Mouse (Mus musculus) heart, adult 2 months (tissue): Measurements from ENCODE around the gene Xpot. TPM values are rescaled to one million over a fixed set of nuclear protein-coding genes. Genes with fewer than 3 reads are reported as not detected.

ENCODE experiments used
- DNase-seq, 2 experiments: peaks; one replicate each; pipeline ENCODE4 v3.0.0; 2021
- H3K27ac ChIP-seq: fragments of 200-600 bp; 2 replicates; pipeline ENCODE4 v1.8.1; 2022
- H3K27me3 ChIP-seq: fragments of 200-500 bp; 2 replicates; pipeline ENCODE4 v1.6.1; 2012; ENCODE audit warnings: mild to moderate bottlenecking, low read length, inconsistent platforms, mixed read lengths; ENCODE audit not compliant: control insufficient read depth, insufficient read depth
- H3K36me3 ChIP-seq: fragments of 200-500 bp; 2 replicates; pipeline ENCODE4 v1.6.1; 2012; ENCODE audit warnings: low read length, inconsistent platforms; ENCODE audit not compliant: control insufficient read depth, insufficient read depth
- H3K4me1 ChIP-seq: fragments of 200-500 bp; 2 replicates; pipeline ENCODE4 v1.6.1; 2011; ENCODE audit warnings: low read length; ENCODE audit not compliant: control insufficient read depth, insufficient read depth
- H3K4me3 ChIP-seq: fragments of 200-600 bp; 2 replicates; pipeline ENCODE4 v1.8.1; 2022
- H3K79me2 ChIP-seq: fragments of 200-500 bp; replicated peaks from 2 replicates; pipeline ENCODE4 v1.6.1; 2012; ENCODE audit warnings: mild to moderate bottlenecking, inconsistent platforms, low read length, moderate library complexity, mixed read lengths; ENCODE audit not compliant: control insufficient read depth, insufficient read depth
- H3K9ac ChIP-seq: fragments of 200-500 bp; 2 replicates; pipeline ENCODE4 v1.6.1; 2012; ENCODE audit warnings: low read depth, mild to moderate bottlenecking, control low read depth, inconsistent platforms, low read length, mixed read lengths
- CTCF ChIP-seq: fragments of 200-600 bp; IDR thresholded peaks from 2 replicates; pipeline ENCODE4 v1.8.1; 2022; ENCODE audit warnings: antibody characterized with exemption, mild to moderate bottlenecking, moderate library complexity
- EP300 ChIP-seq: fragments of 200-500 bp; IDR thresholded peaks from 2 replicates; pipeline ENCODE4 v1.6.1; 2011; ENCODE audit warnings: low read depth, low read length, control low read depth; ENCODE audit not compliant: insufficient read depth
- POLR2A ChIP-seq: fragments of 200-500 bp; IDR thresholded peaks from 2 replicates; pipeline ENCODE4 v1.6.1; 2011; ENCODE audit warnings: mild to moderate bottlenecking, low read depth, low read length, control low read depth; ENCODE audit not compliant: insufficient read depth
- WGBS: fragments of 180-500 bp; shearing (Covaris S2); methylation state at CpG from one replicate; pipeline ENCODE4 v1.1.7; 2018; 5-methylcytosine and 5-hydroxymethylcytosine counted together
- intact Hi-C: fragments of 180-260 bp; cut with DNase I; formaldehyde crosslinking; loops from one replicate; pipeline ENCODE4 v1.15.1; 2025
- polyA plus RNA-seq: library from polyadenylated mRNA; depleted of rRNA; stranded (reverse); fragments of >200 nt; gene quantifications from 2 replicates; pipeline ENCODE4 v1.2.3, GENCODE M21; 2012
- total RNA-seq, 2 experiments: library from RNA; stranded (reverse); gene quantifications; 2 replicates each; pipeline ENCODE4 v1.2.3; 2021

The Xpot gene
- total and polyA plus RNA-seq, 3 experiments: 30.0 to 43.8 (median 30.8) TPM

- no peak for DNase-seq
- no peaks in the 10 kb centered on the region; the same call in 1 of the 2 replicates for H3K36me3 ChIP-seq
- intact Hi-C loops: no loop called here
- H3K27me3 ChIP-seq: no peaks in the 10 kb centered on the region
- H3K9ac ChIP-seq: peak overlapping the region; percentile 66
- WGBS: 1% methylated on average over 48 of the region's 48 CpGs
- H3K79me2 ChIP-seq: peaks cover 3% of the 10 kb centered on the region; the same call in 1 of the 2 replicates
- peak overlapping the region; percentile 96 for H3K27ac ChIP-seq
- H3K4me1 ChIP-seq: 0 out of 2 replicates have a peak, but pooled peaks cover 2% of the 10 kb centered on the region
- TF ChIP-seq CTCF: no peak
- no peak for TF ChIP-seq EP300
- TF ChIP-seq POLR2A: no peak
- peak overlapping the region; percentile 91 for H3K4me3 ChIP-seq
These were observed 40.1 kb downstream of the Xpot start for GRCm38 (mm10) chr10:121585791-121586642.

GRCm38 (mm10) chr10:121585056-121585790, 40.9 kb downstream of the Xpot start:
- H3K4me1 ChIP-seq: 0 out of 2 replicates have a peak, but pooled peaks cover 2% of the 10 kb centered on the region
- intact Hi-C loops: no loop called here
- TF ChIP-seq CTCF (no peak), POLR2A (no peak)
- peak overlapping the region; percentile 96; the same call in 1 of the 2 replicates for H3K27ac ChIP-seq
- DNase-seq: no peak
- peak overlapping the region; percentile 91 for H3K4me3 ChIP-seq
- peaks cover 3% of the 10 kb centered on the region for H3K79me2 ChIP-seq
- no peaks in the 10 kb centered on the region; the same call in 1 of the 2 replicates for H3K36me3 ChIP-seq
- H3K9ac ChIP-seq: no peak overlapping the region
- H3K27me3 ChIP-seq: no peaks in the 10 kb centered on the region
- 54% methylated on average over 20 of the region's 20 CpGs for WGBS

GRCm38 (mm10) chr10:121584033-121584432, 42.1 kb downstream of the Xpot start:
- Histone ChIP-seq H3K27me3 (no peaks in the 10 kb centered on the region), H3K79me2 (peaks cover 3% of the 10 kb centered on the region), H3K4me3 (no peak overlapping the region), H3K4me1 (0 out of 2 replicates have a peak, but pooled peaks cover 2% of the 10 kb centered on the region), H3K9ac (no peak overlapping the region), H3K27ac (no peak overlapping the region), H3K36me3 (no peaks in the 10 kb centered on the region; the same call in 1 of the 2 replicates)
- intact Hi-C loops: no loop called here
- WGBS: 91% methylated on average over 10 of the region's 10 CpGs
- DNase-seq: no peak
- TF ChIP-seq CTCF (no peak), EP300 (no peak), POLR2A (no peak)

GRCm38 (mm10) chr10:121583016-121583415, 43.1 kb downstream of the Xpot start:
- no peaks in the 10 kb centered on the region; the same call in 1 of the 2 replicates for H3K36me3 ChIP-seq
- H3K9ac ChIP-seq: no peak overlapping the region
- H3K79me2 ChIP-seq: peaks cover 3% of the 10 kb centered on the region
- intact Hi-C loops: no loop called here
- TF ChIP-seq EP300: no peak
- TF ChIP-seq CTCF: no peak
- TF ChIP-seq POLR2A: no peak
- DNase-seq: no peak
- no peaks in the 10 kb centered on the region for H3K27me3 ChIP-seq
- H3K4me1 ChIP-seq: 0 out of 2 replicates have a peak, but pooled peaks cover 2% of the 10 kb centered on the region
- no peak overlapping the region for H3K27ac ChIP-seq
- H3K4me3 ChIP-seq: no peak overlapping the region
- 74% methylated on average over 12 of the region's 12 CpGs for WGBS

- no peaks in the 10 kb centered on the region for H3K27me3 ChIP-seq
- H3K4me3 ChIP-seq: no peak overlapping the region
- no peak overlapping the region for H3K9ac ChIP-seq
- H3K79me2 ChIP-seq: peaks cover 4% of the 10 kb centered on the region
- no peak overlapping the region for H3K27ac ChIP-seq
- 0 out of 2 replicates have a peak, but pooled peaks cover 2% of the 10 kb centered on the region for H3K4me1 ChIP-seq
- 89% methylated on average over 8 of the region's 8 CpGs for WGBS
- intact Hi-C loops: no loop called here
- no peak for TF ChIP-seq EP300
- no peak for TF ChIP-seq CTCF
- TF ChIP-seq POLR2A: no peak
- no peak for DNase-seq
- H3K36me3 ChIP-seq: no peaks in the 10 kb centered on the region; the same call in 1 of the 2 replicates
These were observed 43.8 kb downstream of the Xpot start for GRCm38 (mm10) chr10:121582287-121582686.

- H3K9ac ChIP-seq: no peak overlapping the region
- no peak for TF ChIP-seq CTCF
- TF ChIP-seq EP300: no peak
- TF ChIP-seq POLR2A: no peak
- DNase-seq: no peak
- H3K27ac ChIP-seq: no peak overlapping the region
- H3K4me3 ChIP-seq: no peak overlapping the region
- intact Hi-C loops: no loop called here
- WGBS: 86% methylated on average over 6 of the region's 6 CpGs
- H3K27me3 ChIP-seq: no peaks in the 10 kb centered on the region
- no peaks in the 10 kb centered on the region; the same call in 1 of the 2 replicates for H3K36me3 ChIP-seq
- 0 out of 2 replicates have a peak, but pooled peaks cover 2% of the 10 kb centered on the region for H3K4me1 ChIP-seq
- H3K79me2 ChIP-seq: peaks cover 4% of the 10 kb centered on the region
These were observed 44.7 kb downstream of the Xpot start for GRCm38 (mm10) chr10:121581405-121581804.
